Mouse (Mus musculus) CD8-positive naive resting alpha-beta T cell, adult 2 months (primary cell): ENCODE measurements around the gene Foxd3.
"Not testable (repeated sequence)": the region's sequence is repeated elsewhere in the genome, so short reads cannot be mapped to it uniquely, and the experiment has no call there.

ENCODE experiments used
- DNase-seq, 2 experiments: peaks; one replicate each; pipeline ENCODE4 v3.0.0; 2022; ENCODE audit warnings: low read depth in 2 of 2, low spot score in 2 of 2

The Foxd3 gene

DNA sequence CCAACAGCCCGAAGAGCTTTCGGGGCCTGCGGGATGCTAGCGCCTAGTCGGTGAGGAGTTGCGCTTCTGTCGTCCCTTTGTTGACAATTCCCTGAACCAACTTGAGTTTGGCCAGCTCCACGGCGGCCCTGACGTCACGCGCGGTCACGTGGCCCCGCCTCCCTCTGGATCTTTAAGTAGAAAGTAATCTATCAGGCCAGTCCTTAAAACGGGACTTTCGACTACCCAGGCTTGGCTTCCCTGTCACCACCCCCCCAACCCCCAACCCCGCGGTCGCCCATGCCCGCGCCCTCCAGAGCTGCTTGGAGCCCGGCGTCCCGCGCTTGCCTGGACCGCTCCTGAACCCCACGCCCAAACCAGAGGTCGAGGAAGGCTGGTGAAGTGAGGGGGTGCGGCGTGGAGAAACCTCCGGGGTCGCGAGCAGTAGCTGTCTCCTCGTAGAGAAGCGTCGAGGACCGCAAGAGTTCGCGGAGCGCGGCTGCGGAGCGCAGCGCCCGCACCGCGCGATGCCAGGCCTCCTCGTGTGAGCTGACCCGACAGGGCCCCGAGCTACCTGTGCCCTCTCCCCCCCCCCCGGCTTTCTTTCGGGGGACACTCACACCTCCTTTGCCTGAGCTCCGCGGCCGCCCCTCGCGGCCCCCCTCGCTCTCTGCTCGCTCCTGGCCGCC lies at the start of gene Foxd3:
Foxd3 (plus strand) TSS at position 363 of the 668 bp plus-strand sequence.
- no peak for DNase-seq

DNA sequence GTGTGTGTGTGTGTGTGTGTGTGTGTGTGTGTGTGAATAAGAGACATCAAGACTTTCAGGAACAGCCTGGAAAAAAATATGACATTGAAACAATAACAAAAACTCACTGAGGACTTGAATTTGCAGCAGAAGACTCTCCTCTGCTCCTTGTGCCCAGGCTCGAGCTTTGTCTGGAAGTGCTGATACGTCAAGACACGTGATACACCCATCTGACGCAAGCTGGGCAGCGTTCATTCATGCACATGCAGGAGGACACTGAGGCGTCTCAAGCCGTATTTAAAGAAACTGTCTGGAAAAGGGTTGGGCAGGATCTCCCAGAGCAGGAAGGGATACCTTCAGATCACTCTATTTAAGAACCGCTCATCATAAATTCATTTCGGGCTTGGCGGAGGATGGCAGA lies 43.9 kb upstream of the Foxd3 start:
- DNase-seq, result no peak

DNA sequence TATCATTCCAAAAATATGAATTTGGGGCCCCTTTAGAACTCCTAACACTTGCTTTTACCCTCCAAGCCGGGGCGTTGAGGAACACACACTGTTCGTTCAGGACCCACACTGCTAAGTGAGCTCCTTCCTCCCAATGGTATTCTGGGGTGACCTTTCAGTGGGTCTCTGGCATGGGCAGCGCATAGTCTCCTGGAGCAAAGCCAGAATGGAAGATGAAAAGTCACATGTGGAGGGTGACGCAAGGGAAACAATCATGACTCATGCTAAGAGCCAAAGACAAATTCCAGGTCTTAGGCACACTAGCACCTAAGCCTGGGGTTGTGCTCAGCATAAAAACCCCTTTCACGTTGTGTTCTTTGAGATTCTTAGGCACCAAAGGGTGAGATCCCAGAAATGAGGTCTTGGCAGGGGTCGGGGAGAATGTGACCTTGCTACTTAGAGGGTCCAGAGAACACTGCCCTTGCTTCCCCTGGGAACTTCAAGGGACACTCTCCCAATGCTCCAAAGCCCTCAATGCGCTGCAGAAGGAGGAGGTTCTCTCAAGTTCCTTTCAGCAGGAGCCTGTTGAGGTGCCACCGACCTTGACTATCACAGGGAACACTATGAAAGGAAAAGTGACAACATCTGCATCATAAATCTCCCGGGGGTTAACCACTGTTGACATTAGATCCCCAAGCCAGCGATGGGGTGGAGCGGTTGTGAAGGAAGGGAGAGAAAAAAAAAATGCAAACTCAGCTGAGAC lies 43.3 kb upstream of the Foxd3 start:
- DNase-seq, result no peak

DNA sequence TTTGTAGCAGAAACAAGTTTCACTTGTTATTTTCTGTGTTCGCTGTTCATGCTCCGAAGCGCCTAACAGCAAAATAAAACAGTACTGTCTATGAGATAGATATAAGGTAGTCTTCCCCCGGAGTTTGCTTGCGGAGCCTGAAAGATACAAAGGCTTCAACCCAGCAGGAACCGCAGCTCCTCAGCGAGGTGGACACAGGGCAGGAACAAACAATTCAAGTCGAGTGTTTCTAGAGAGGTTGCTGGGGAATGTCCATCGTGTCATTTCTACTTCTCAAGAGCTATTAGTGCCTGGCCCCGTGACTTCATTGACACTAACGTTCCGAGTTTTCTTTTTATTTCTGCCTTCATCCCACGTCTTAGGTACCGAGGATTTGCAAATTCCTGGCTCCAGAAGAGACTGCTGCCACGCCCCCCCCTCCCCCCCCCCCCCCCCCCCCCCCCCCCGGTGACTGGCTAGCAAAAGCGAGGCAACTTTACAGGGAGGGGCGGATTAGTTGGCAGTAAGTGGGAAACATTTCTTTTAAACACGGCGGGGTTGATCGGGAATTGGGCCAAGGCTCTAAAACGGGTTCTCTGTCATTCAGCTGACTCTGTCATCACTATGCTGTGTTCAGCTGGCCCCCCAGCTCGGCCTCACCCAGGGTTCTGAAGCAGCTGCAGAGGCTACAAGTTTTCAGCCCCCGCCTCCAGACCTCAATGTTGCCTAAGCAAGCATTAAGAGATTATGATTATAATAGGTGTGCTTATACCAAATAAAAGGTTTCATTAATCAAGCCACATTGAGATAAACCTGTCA lies 29.9 kb upstream of the Foxd3 start:
- DNase-seq, result no peak

DNA sequence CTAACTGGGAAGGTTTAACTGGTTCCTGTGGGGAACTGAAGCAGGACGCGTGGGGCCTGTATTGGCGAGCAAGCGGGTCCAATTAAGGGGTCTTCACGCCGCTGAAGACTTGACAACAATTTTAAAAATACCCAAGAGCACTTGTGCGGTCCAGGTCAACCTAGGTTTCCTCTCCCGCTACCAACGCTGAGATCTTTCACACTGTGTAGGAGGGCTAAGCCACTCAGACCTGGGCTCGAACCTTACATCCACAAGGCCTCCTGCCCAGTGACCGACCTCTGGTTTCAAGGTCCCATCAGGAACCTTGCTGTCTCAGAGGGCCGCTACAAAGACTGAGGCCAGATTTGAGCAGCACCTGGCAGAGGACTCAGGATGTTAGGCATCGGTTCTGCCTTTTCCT lies 29.0 kb upstream of the Foxd3 start:
- DNase-seq, result no peak

DNA sequence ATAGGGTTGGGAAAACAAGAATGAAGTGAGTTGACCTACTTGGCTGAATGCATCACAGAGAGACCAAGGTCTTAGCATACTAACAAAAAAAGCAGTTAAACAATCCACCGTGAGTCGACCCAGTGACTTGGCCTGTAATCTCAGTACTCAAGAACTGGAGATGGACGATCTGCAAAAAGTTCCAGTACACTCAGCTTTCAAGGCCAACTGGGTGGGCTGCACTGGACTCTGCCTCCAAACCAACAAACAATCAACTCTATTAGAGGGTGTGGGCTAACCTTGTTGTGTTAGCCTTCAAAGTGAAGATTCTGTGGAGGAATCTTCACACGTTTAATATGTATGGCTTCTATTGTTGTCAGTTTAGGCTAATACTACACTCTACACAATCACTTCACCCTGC lies 20.1 kb upstream of the Foxd3 start:
- no peak for DNase-seq

DNA sequence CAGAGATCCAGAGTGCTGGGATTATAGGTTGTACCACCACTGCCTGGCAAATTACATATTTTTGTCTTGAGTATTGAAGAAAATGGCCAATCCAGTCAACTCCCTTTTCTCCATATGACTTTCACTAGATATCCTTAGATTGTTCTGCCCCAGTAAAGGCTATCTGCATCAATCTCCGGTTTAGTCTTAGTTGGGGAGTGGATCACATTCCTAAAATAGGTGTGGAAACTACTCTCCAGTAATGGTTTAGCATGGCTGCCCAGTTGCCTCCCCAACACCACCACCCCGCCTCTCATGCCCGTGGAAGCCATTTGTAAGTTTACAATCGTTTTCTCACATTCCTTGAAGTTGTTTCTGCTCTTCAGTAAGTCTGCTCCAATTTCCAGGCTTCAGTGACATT lies 19.4 kb upstream of the Foxd3 start:
- DNase-seq, result no peak

DNA sequence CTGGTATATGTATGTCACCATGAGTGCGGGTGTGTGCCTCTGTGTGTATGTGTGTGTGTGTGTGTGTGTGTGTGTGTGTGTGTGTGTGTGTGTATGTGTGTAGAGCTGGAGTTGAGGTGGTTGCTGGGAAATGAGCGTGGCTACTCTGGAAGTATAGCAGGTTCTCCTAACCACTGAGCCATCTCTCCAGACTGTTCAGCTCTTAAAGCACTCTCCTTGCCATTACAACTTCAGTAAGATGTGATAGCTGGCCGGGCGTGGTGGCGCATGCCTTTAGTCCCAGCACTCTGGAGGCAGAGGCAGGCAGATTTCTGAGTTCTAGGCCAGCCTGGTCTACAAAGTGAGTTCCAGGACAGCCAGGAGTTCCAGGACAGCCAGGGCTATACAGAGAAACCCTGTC lies 15.5 kb upstream of the Foxd3 start:
- not testable (repeated sequence) for DNase-seq

DNA sequence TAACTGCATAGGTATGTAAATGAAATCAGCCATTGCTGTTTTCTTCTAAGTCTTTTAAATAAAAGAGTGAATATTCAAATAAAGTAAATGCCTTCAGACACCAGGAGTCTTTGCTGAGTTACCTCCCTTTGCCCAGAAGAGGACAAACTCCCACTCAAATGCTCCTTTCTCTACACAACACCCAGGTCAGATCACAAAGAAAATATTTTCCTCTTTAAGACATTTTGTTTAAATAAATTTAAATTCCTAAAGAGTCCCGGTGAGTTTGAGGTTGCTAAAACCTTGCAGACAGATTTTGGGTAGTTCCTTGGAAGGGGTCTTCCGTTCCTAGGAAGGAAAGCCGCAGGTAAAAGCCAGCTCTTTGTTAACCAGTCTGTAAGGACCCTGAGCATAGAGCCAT lies 14.2 kb upstream of the Foxd3 start:
- DNase-seq, result no peak

DNA sequence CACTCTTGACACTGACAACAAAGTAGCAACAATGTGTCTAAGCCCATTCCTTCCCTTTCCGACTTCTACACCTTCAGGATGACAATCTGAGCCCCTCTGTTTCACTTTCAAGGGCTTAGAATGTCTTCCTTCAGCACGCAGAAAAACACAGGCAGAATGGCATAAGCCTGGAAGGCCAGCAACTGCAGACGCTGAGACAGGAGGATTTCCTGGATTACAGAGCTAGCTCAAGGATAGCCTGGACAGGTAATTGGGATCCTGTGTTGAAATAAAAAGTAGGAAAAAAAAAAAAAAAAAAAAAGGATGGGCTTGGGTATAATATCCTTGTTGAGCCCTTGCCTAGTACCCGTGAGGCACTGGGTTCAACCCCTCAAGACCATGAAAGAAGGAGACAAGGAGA lies 10.5 kb upstream of the Foxd3 start:
- DNase-seq, result no peak

DNA sequence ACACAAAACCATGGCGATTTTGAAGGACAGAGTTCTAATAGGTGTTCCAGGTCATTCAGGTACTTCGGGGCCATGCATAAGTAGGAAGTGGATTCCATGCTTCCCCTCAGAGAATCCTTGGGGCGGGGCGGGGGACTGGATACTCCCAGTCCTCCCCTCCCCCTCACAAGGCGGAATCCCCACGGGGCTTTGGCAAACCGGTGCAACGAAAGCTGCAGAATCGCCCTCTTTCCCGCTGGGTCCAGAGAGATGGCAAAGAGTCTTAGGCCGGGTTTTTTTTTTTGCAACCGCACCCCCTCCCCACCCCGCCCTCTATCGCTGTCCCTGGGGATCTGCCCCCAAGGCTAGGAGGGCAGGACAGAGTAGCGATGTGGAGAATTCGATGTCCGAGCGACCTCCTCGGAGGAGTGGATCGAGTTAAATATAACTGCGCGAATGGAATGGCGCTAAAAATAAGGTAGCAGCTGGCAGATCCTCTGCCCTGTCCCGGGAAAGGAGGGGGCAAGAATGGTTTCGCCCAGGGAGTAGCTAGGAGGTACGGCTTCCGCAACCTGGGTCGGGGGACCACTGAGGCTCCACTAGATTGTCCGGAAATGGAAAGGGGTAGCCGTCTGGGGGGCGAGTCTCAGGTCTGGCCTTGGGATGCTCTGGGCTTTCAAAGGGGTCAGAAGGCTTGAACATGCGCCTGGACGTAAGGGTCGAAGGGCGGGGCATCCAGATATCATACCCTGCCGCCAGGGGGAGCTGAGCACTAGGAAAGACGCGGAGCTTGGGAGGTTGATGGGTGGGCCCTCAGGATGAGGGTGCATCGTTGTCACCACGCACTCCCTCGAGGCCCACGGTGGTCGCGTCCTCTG lies 5.8 kb upstream of the Foxd3 start:
- no peak for DNase-seq

DNA sequence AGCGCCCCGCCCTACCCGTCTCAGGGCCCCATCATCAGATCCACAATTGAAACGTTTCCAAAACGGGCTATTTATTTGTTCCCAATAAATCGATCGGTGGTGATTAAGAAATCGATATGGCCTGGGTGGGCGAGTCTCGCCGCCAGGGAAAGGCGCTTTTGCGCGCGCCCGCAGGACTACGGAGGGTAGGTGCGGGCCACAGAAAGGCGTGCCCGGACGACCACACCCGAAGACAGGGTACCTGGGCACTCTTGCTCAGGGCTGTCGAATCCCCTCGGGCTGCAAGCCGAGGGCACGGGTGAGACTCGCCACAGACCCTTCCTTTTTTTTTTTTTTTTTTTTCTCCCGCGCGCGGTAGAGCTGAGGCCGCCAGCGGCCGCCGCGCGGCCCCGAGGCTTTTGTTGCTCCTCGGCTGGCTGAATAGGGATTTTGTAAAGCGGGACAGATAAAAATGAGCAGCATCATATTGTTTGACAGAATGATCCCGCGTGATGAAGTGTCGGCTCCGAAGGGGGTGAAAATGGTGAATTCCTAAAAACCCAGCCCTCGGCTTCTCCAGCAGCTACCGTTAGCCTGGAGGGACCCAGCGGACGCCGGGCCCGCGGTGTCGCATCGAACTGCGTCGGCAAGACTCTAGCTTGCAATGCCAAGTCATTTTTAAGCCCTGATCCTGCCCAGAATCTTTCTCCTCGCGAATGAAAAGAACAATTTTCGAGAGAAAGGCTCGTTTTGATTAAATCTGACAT lies 5.0 kb upstream of the Foxd3 start:
- no peak for DNase-seq

DNA sequence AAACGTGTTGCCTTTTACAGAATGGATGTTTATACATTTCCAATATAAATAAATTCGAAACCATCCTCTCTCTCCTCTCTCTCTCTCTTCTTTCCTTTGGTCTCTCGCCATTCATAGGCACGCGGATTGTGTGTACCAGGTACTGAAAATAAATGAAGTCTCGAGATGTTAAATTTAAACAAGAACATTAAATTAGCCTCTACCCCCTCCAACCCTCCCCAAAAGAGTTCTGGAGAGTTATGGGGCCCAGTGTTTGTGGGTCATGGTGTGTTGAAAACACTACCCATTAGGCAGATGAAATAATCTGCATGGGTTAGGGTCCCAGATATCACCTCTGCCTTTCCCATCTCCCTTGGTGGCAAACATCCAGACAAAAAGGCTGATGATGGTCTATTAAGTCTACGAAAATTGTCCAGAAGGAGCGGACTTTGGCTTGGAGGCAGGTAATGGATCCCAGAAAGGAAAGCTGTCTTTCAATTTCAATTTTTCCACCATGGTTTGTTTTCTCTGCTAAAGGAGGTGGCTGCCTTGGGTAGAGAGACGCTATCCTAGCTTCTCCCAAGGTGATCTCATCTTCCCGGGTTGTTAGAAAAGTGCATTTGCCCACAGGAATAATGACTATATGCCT lies 4.2 kb upstream of the Foxd3 start:
- no peak for DNase-seq

DNA sequence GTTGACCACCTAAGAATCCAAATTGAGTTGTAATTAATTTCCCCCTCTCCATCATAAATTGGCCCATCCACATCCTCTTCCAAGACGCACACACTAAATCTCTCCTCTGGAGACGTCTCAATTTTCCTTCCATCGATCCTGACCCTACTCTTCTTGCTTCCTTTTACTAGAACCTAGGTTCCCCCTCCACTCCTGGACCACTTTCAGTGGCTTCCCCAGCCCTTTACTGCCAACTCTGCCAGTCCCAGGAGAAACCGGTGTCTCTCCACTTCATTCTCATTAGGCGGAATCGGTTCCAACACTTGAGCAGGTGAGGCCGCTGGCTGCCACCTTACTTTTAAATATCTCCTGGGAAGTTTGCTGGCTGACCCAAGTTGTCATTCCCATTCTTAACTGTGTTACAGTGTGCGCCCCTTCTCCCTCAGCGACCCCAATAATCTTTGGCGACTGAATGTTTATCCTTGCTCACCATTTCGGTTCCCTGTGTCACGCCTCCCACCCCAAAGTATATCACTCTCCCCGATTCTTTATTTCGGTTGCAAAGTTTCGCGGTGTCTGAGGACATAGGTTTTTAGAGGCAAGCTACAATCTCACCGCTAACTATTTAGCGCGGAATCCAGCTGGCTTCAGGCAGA lies 3.4 kb upstream of the Foxd3 start:
- no peak for DNase-seq

DNA sequence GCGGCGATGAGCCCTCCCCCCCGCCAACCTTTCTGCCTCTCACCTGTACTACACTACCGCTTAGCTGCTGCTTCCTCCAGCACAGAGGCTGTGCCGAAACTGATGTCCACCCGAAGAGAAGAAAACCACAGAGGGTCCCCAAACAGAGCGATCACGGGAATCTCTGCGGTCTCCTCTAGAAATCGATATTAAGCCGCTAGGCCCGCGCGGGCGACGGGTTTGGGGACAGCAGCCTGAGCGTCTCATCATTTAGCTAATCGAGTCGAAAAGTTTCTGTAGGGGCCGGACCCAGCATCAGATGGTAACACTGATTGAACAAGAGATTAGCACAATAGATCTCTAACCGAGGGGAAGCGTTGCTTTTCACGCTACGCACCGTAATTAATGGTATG lies 2.9 kb upstream of the Foxd3 start:
- DNase-seq, result no peak

DNA sequence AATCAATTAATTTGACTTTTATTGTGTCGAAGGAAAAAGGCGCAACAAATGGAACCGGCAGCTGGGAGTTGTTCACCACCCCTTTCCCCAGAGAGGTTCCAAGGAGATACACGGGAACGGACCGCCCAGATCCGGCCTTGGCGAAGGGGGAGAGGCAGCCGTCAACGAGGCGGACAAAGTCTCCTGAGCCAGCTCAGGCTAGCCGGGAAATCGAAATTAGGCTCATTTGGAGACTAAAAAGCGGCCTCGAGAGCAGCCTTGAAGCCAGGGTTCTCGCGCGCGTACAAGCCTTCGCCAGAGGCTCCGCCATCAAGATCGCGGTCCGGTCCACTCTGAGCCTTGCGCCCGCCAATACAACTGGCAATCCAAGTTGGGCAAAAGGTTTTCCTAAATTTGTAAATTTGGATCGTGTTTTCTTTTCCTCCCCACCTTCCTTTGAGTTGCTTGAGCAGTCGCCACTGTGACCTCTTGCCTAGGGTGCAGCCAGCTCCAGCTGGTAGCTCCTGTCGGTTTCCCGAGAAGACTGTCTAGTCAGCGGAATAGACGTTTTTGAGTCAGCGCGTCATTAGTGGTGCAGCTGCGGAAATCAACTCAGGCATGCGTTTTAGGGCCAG lies 2.4 kb upstream of the Foxd3 start:
- DNase-seq, result no peak

DNA sequence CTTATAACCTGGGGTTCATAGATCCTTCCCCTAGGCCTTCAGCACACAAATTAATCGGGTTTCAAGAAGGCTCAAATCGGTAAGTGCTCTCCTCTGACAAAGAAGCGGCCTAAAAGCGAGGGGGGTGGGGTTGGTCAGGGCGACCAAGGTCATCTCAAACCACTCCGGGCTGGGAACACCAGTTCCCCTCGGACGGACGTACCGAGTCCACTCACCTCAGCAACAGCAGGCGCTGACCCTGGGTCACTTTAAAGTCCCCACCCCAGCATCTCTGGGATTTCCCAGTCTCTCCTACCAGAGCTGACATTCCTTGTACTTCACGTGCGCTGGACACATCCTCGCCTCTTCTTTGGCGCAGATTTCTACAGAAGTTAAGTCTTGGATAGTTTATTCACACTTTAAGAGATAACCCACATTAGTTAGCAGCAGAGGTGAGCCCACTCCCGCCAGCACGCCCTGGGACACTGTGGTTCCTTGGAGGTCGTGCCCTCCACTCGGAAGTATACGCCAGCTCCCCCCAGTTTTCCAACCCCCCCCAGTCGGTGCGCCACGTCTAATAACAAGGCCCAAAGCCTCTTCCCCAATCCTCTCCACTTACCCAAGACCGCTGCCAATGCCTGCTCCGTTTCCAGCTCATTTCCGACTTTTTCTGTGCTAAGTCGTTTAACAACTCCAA lies 1.3 kb upstream of the Foxd3 start:
- DNase-seq, result no peak

DNA sequence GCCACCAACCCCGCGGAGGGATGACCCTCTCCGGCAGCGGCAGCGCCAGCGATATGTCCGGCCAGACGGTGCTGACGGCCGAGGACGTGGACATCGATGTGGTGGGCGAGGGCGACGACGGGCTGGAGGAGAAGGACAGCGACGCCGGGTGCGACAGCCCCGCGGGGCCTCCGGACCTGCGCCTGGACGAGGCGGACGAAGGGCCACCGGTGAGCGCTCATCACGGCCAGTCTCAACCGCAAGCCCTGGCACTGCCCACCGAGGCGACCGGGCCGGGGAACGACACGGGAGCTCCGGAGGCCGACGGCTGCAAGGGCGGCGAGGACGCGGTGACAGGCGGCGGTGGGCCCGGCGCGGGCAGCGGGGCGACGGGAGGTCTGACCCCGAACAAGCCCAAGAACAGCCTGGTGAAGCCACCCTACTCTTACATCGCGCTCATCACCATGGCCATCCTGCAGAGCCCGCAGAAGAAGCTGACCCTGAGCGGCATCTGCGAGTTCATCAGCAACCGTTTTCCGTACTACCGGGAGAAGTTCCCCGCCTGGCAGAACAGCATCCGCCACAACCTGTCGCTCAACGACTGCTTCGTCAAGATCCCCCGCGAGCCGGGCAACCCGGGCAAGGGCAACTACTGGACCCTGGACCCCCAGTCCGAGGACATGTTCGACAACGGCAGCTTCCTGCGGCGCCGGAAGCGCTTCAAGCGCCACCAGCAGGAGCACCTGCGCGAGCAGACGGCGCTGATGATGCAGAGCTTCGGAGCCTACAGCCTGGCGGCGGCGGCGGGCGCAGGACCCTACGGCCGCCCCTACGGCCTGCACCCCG lies 718 bp downstream of the Foxd3 start:
- DNase-seq, result no peak
